Mouse (Mus musculus): Measurements from ENCODE around the gene Vmn1r116.
"Not testable (repeated sequence)": the region's sequence is repeated elsewhere in the genome, so short reads cannot be mapped to it uniquely, and the experiment has no call there.

Vmn1r116 gene

DNA sequence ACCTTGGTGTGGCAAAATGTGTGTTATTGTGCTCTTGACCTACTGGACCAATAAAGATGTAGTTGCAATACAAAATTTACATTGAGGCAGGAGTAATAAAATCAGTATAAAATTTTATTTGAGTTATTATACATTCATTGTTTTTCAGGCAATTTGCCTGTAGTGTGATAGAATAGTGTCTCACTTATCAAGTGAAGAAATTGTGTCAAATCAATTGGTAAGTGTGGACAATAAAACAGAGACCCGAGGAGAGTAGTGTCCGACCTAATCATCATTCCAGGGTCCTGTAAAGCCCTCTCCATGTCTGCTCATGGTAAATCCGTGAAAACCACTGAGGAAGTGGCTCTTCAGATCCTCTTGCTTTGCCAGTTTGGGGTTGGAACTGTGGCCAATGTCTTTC lies at the start of gene Vmn1r116:
Gene Vmn1r116 (plus strand): TSS at position 301 of the 400 bp plus-strand sequence.
- DNase-seq (ENCODE audit: low spot score) = not testable (repeated sequence)

GRCm38 (mm10) chr7:20844885-20845284 lies 27.2 kb upstream of the Vmn1r116 start, which contains the start of gene Vmn1r115:
Gene Vmn1r115 (minus strand): TSS chr7:20844985.
- DNase-seq (ENCODE audit: low spot score) = not testable (repeated sequence)

GRCm38 (mm10) chr7:20884021-20884420 lies 12.0 kb downstream of the Vmn1r116 start, which contains the start of gene Vmn1r117:
Gene Vmn1r117 (minus strand): TSS chr7:20884121.
- not testable (repeated sequence) for DNase-seq (ENCODE audit: low spot score)

- DNase-seq (ENCODE audit: low spot score) = not testable (repeated sequence)
Measured at GRCm38 (mm10) chr7:20912247-20912646, 40.2 kb downstream of the Vmn1r116 start, which contains the start of gene Vmn1r118. Gene Vmn1r118 (minus strand): TSS chr7:20912347.

All from c-Kit-positive CD71-positive TER-119-positive erythroid progenitor cells, embryonic 14.5 days (primary cell).